Mouse (Mus musculus): ENCODE measurements around the gene Hsdl1. TPM values are rescaled to one million over a fixed set of nuclear protein-coding genes. Genes with fewer than 3 reads are reported as not detected.

The Hsdl1 gene
- polyA plus RNA-seq, 1 experiment from 2014 or later = 100 TPM

GRCm38 (mm10) chr8:119516674-119517073 lies 58.3 kb downstream of the Hsdl1 start:
- Histone ChIP-seq H3K4me3 (no peak overlapping the region), H3K36me3 (peaks cover 98% of the 10 kb centered on the region), H3K27me3 (no peaks in the 10 kb centered on the region), H3K4me1 (peaks cover 14% of the 10 kb centered on the region), H3K9me3 (no peaks in the 10 kb centered on the region), H3K9ac (replicated peaks) (no peak overlapping the region), H3K27ac (replicated peaks) (peak overlapping the region; percentile 36; the same call in 1 of the 2 replicates), H3K4me2 (replicated peaks) (no peak overlapping the region)
- 65% methylated on average over 5 of the region's 5 CpGs for WGBS
- ATAC-seq (ENCODE audit: low FRiP score, low read depth) = no peak

DNA sequence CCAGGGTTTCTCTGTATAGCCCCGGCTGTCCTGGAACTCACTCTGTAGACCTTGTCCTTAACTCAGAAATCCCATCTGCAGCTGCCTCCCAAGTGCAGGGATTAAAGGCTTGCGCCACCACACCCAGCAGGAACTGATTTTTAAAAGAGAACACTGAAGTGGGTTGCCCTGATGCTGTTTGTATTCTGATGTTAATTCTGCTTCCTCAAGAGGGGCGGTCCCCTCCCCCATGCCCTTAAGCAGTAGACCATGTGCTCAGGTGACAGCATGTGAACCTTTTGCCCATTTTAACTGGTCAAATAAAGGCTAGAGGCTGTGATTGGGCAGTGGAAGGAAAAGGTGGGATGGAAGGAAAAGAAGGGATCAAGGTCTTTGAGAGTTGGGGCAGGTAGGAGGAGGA lies 59.2 kb downstream of the Hsdl1 start:
- H3K36me3 ChIP-seq = peaks cover 98% of the 10 kb centered on the region
- H3K27ac ChIP-seq (replicated peaks) = peak overlapping the region; percentile 39; the same call in 1 of the 2 replicates
- no peak for ATAC-seq (ENCODE audit: low FRiP score, low read depth)
- no peaks in the 10 kb centered on the region for H3K27me3 ChIP-seq
- no peaks in the 10 kb centered on the region for H3K9me3 ChIP-seq
- 33% methylated on average over 3 of the region's 3 CpGs for WGBS
- no peak overlapping the region for H3K4me2 ChIP-seq (replicated peaks)
- no peak overlapping the region for H3K4me3 ChIP-seq
- H3K9ac ChIP-seq (replicated peaks) = no peak overlapping the region
- peaks cover 14% of the 10 kb centered on the region for H3K4me1 ChIP-seq

DNA sequence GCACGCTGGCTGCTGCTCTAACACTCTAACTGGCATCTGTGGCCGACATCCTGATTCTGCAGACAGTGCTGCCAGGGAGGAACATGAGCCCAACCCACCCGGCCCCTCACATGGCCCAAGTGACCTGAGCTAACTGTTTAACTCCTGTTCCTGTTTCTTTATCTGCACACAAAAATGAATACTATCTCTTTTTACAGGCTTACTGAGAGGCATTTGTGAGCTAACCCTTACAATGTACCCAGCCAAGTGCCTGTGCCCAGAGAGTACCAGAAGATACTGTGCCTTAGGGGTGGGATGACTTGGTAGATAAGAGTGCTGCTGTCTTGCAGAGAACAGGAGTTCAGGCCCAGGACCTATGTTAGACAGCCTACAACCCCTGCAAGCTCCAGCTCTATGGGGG lies 60.0 kb downstream of the Hsdl1 start:
- Histone ChIP-seq H3K27me3 (no peaks in the 10 kb centered on the region), H3K36me3 (peaks cover 98% of the 10 kb centered on the region), H3K27ac (replicated peaks) (peak overlapping the region; percentile 39; the same call in 1 of the 2 replicates), H3K9me3 (no peaks in the 10 kb centered on the region), H3K4me2 (replicated peaks) (no peak overlapping the region), H3K4me1 (peaks cover 14% of the 10 kb centered on the region), H3K4me3 (no peak overlapping the region), H3K9ac (replicated peaks) (no peak overlapping the region)
- 89% methylated on average over 3 of the region's 3 CpGs for WGBS
- no peak for ATAC-seq (ENCODE audit: low FRiP score, low read depth)

- no peaks in the 10 kb centered on the region for H3K9me3 ChIP-seq
- peaks cover 14% of the 10 kb centered on the region for H3K4me1 ChIP-seq
- H3K9ac ChIP-seq (replicated peaks) = no peak overlapping the region
- no peak for ATAC-seq (ENCODE audit: low FRiP score, low read depth)
- WGBS = 96% methylated on average over 4 of the region's 4 CpGs
- H3K27ac ChIP-seq (replicated peaks) = no peak overlapping the region
- H3K27me3 ChIP-seq = no peaks in the 10 kb centered on the region
- H3K4me3 ChIP-seq = no peak overlapping the region
- H3K4me2 ChIP-seq (replicated peaks) = no peak overlapping the region
- H3K36me3 ChIP-seq = peaks cover 98% of the 10 kb centered on the region
Measured at GRCm38 (mm10) chr8:119513405-119513804, 61.6 kb downstream of the Hsdl1 start.

Other genes with a start within 250 kb of the Hsdl1 start
- gene Hsbp1, start 230.7 kb downstream of the Hsdl1 start, polyA plus RNA-seq (2016; fragmentation: Nextera tagmentation; extraction: Ambion mirVana) = 375 and 391 TPM in 2 replicates
- 14.4 and 14.6 TPM in 2 replicates for gene Mlycd, start 180.3 kb downstream of the Hsdl1 start, polyA plus RNA-seq (2016; fragmentation: Nextera tagmentation; extraction: Ambion mirVana)
- 0.14 and 0.22 TPM in 2 replicates for gene Osgin1, start 141.1 kb downstream of the Hsdl1 start, polyA plus RNA-seq (2016; fragmentation: Nextera tagmentation; extraction: Ambion mirVana)
- 26.0 and 35.0 TPM in 2 replicates for gene Necab2, start 128.5 kb downstream of the Hsdl1 start, polyA plus RNA-seq (2016; fragmentation: Nextera tagmentation; extraction: Ambion mirVana)
- gene Slc38a8, start 73.5 kb downstream of the Hsdl1 start, polyA plus RNA-seq (2016; fragmentation: Nextera tagmentation; extraction: Ambion mirVana) = 0.15 and 0.21 TPM in 2 replicates
- 96.7 and 110 TPM in 2 replicates for gene Mbtps1, start 16.4 kb downstream of the Hsdl1 start, polyA plus RNA-seq (2016; fragmentation: Nextera tagmentation; extraction: Ambion mirVana)
- 0.14 and 0.17 TPM in 2 replicates for gene Dnaaf1, start 52 bp upstream of the Hsdl1 start, polyA plus RNA-seq (2016; fragmentation: Nextera tagmentation; extraction: Ambion mirVana)
- 15.3 and 16.7 TPM in 2 replicates for gene Taf1c, start 30.0 kb upstream of the Hsdl1 start, polyA plus RNA-seq (2016; fragmentation: Nextera tagmentation; extraction: Ambion mirVana)
- gene Adad2, start 37.6 kb upstream of the Hsdl1 start, polyA plus RNA-seq (2016; fragmentation: Nextera tagmentation; extraction: Ambion mirVana) = 0.15 TPM in 1 of 2 replicates, not detected in the other
- 0.26 TPM in 1 of 2 replicates, not detected in the other for gene Kcng4, start 60.5 kb upstream of the Hsdl1 start, polyA plus RNA-seq (2016; fragmentation: Nextera tagmentation; extraction: Ambion mirVana)
- gene Wfdc1, start 91.2 kb upstream of the Hsdl1 start, polyA plus RNA-seq (2016; fragmentation: Nextera tagmentation; extraction: Ambion mirVana) = 2.4 and 3.1 TPM in 2 replicates
- gene Atp2c2, start 124.8 kb upstream of the Hsdl1 start, polyA plus RNA-seq (2016; fragmentation: Nextera tagmentation; extraction: Ambion mirVana) = 0.47 and 0.64 TPM in 2 replicates
- 10.3 and 13.3 TPM in 2 replicates for gene Tldc1, start 203.2 kb upstream of the Hsdl1 start, polyA plus RNA-seq (2016; fragmentation: Nextera tagmentation; extraction: Ambion mirVana)